Mouse (Mus musculus): ENCODE data around the gene Lkaaear1.

DNA sequence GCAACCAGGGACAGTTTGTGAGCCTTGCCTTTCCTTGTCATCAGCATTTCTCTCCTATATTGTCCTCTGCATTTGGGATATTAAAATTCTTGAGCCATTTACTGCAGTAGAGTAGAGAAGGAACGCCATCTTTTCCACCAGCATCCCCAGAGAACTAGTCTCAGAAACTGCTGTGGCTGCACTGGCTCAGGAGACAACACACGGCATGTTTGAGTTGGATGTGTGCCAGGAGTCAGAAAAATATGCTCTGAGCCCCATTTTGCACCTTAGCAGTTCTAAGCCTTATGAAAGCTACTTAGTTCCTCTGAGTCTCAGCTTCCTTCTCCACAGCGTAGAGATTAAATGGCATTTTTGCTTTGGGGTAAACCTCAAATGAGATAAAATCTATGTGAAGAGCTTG lies 18.7 kb upstream of the Lkaaear1 start:
- TF ChIP-seq TBP (conservative IDR thresholded peaks at IDR 0.05; ENCODE audit: low read depth, low read length), result no peak
- TF ChIP-seq POLR2A (IDR thresholded peaks at IDR 0.05; ENCODE audit: low read depth, low read length), result no peak
- TF ChIP-seq PAX5 (IDR thresholded peaks at IDR 0.05; ENCODE audit: low read length), result no peak
- no peak for TF ChIP-seq CTCF (conservative IDR thresholded peaks at IDR 0.05 in 1 of 2, IDR thresholded peaks at IDR 0.05 in 1 of 2; ENCODE audit: low read depth in 2 of 2, low read length in 2 of 2)
- TF ChIP-seq ZNF384 (IDR thresholded peaks at IDR 0.05; ENCODE audit: low read depth, low read length), result no peak
- no peak for TF ChIP-seq USF2 (conservative IDR thresholded peaks at IDR 0.05; ENCODE audit: low read depth, low read length)
- TF ChIP-seq NRF1 (IDR thresholded peaks at IDR 0.05; ENCODE audit: low read depth, low read length), result no peak
- no peak for TF ChIP-seq SIN3A (IDR thresholded peaks at IDR 0.05; ENCODE audit: low read length)
- no peak for TF ChIP-seq ZC3H11A (IDR thresholded peaks at IDR 0.05; ENCODE audit: low read depth, low read length)
- no peak for TF ChIP-seq E2F4 (IDR thresholded peaks at IDR 0.05; ENCODE audit: insufficient replicate concordance, low read depth, low read length)
- TF ChIP-seq HCFC1 (IDR thresholded peaks at IDR 0.05; ENCODE audit: low read depth, low read length), result no peak
- no peak for TF ChIP-seq USF1 (IDR thresholded peaks at IDR 0.05; ENCODE audit: low read depth, low read length)

All from CH12.LX (cell line).